Mouse (Mus musculus) thymus, adult 2 months (tissue): ENCODE results near the gene Fmnl2. TPM values are rescaled to one million over a fixed set of nuclear protein-coding genes. Genes with fewer than 3 reads are reported as not detected.

Experiments
- DNase-seq: peaks from one replicate; pipeline ENCODE4 v3.0.0; 2021
- H3K27ac ChIP-seq: fragments of 200-500 bp; 2 replicates; pipeline ENCODE4 v1.5.1; 2012; ENCODE audit warnings: low read length, control low read depth; ENCODE audit not compliant: control insufficient read depth, insufficient read depth
- H3K27me3 ChIP-seq: fragments of 200-500 bp; 2 replicates; pipeline ENCODE4 v1.6.1; 2012; ENCODE audit warnings: mild to moderate bottlenecking, low read length, moderate library complexity, mixed read lengths; ENCODE audit not compliant: control insufficient read depth, insufficient read depth
- H3K36me3 ChIP-seq: fragments of 200-500 bp; 2 replicates; pipeline ENCODE4 v1.6.1; 2012; ENCODE audit warnings: mild to moderate bottlenecking, low read length, moderate library complexity; ENCODE audit not compliant: control insufficient read depth, insufficient read depth
- H3K4me1 ChIP-seq: fragments of 200-500 bp; replicated peaks from 2 replicates; pipeline ENCODE4 v1.6.1; 2012; ENCODE audit warnings: low read length; ENCODE audit not compliant: control insufficient read depth, insufficient read depth
- H3K4me3 ChIP-seq: fragments of 200-500 bp; 2 replicates; pipeline ENCODE4 v1.5.1; 2012; ENCODE audit warnings: mild to moderate bottlenecking, low read length, control low read depth, moderate library complexity; ENCODE audit not compliant: control insufficient read depth, insufficient read depth
- CTCF ChIP-seq: fragments of 200-500 bp; IDR thresholded peaks from 2 replicates; pipeline ENCODE4 v1.5.1; 2012; ENCODE audit warnings: mild to moderate bottlenecking, control low read depth, low read length, moderate library complexity, borderline replicate concordance; ENCODE audit not compliant: control insufficient read depth, poor library complexity, insufficient read depth; ENCODE audit errors: extremely low read depth
- POLR2A ChIP-seq: fragments of 200-500 bp; IDR thresholded peaks from 2 replicates; pipeline ENCODE4 v1.6.1; 2012; ENCODE audit warnings: mild to moderate bottlenecking, low read length, control low read depth, moderate library complexity; ENCODE audit not compliant: control insufficient read depth, poor library complexity, insufficient read depth; ENCODE audit errors: extremely low read depth
- WGBS: fragments of 180-500 bp; shearing (Covaris S2); methylation state at CpG from one replicate; pipeline ENCODE4 v1.1.7; 2018; 5-methylcytosine and 5-hydroxymethylcytosine counted together
- polyA plus RNA-seq: library from polyadenylated mRNA; depleted of rRNA; stranded (reverse); fragments of >200 nt; gene quantifications from 2 replicates; pipeline ENCODE4 v1.2.3, GENCODE M21; 2012

Fmnl2 gene
- polyA plus RNA-seq, 1 experiment = 5.0 TPM

DNA sequence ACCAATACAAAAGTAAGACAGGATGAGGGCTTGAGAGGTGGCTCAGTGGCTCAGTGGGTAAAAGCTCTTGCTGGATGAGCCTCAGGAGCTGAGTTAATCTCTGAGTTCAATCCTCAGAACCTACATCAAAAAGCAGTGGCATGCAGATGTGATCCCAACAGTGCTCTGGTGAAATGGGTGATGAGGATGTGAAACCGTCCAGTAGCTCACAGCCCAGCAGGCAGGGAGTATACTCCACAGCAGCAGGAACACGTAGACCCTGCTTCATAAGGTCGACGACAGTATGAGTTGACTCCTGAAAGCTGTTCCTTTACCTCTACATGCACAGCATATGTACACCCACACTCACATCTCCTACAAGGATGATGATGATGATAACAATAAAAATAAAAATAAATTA, 27.1 kb upstream of the Fmnl2 start:
- DNase-seq = no peak
- peaks cover 11% of the 10 kb centered on the region for H3K4me1 ChIP-seq
- WGBS = 85% methylated on average over 4 of the region's 4 CpGs
- no peak overlapping the region for H3K4me3 ChIP-seq
- no peaks in the 10 kb centered on the region for H3K36me3 ChIP-seq
- H3K27me3 ChIP-seq = no peaks in the 10 kb centered on the region
- no peak overlapping the region for H3K27ac ChIP-seq
- no peak for TF ChIP-seq POLR2A
- no peak for TF ChIP-seq CTCF

DNA sequence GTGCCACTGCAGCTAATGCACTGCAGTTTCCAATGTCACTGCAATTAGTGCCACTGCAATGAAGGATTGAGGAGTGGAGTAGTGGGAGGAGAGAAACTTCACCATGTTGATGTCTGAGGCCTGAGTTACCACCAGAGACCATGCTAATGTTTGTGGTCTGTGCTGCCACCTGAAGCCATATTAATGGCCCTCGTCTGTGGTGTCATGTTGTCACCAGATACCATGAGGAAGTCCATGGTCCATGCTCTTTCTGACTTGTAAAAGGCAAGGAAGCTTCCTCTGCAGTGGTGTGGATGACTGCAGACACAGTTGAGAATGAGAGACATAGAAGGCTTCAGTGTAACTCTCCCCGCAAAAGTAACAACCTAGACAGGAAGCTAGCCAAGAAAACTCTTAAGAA, 26.1 kb upstream of the Fmnl2 start:
- no peak for DNase-seq
- H3K4me3 ChIP-seq = no peak overlapping the region
- 74% methylated on average over 2 of the region's 2 CpGs for WGBS
- no peaks in the 10 kb centered on the region for H3K36me3 ChIP-seq
- H3K27ac ChIP-seq = no peak overlapping the region
- TF ChIP-seq CTCF (no peak), POLR2A (no peak)
- H3K27me3 ChIP-seq = no peaks in the 10 kb centered on the region
- H3K4me1 ChIP-seq = peaks cover 7% of the 10 kb centered on the region

DNA sequence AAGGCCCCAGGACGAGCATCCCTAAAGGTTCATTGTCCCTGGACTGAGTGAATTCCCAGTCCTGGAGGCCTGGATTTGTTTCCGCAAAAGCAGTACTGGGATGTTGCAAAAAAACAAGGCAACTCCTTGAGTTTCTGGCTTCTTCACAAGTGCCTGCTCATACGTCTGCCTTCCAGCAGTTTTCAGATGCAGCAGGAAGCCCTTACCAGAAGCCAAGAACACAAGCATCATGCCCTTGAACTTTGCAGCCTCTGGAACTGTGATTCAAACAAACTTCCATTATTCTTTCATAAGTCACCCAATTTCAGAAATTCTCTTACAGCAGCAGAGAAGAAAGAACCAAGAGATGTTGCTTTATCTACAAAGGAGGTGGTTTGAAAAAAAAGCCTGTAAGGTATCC, 21.9 kb upstream of the Fmnl2 start:
- H3K27ac ChIP-seq = no peak overlapping the region
- no peak overlapping the region for H3K4me3 ChIP-seq
- TF ChIP-seq CTCF (no peak), POLR2A (no peak)
- WGBS = 96% methylated on average over 3 of the region's 3 CpGs
- no peak for DNase-seq
- no peaks in the 10 kb centered on the region for H3K36me3 ChIP-seq
- no peaks in the 10 kb centered on the region for H3K27me3 ChIP-seq
- H3K4me1 ChIP-seq = 0 out of 2 replicates have a peak, but pooled peaks cover 2% of the 10 kb centered on the region

DNA sequence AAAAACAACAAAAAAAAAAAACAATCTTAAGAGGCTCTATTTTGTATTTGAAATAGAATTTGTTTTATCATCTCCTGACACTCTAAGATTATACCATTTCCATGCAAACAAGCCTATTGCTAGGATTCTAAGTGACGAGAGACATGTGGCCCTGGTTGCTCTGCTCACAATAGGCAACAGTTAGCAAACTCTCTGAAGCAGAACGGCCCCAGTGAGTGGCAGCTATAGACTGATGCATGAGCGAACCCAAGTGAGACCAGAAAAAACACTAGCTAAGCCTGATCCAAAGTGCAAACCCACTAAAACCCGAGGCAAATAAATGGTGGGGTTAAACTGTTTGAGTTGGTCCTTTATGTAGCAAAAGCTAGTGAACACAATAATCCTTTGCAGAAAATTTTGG, 18.6 kb upstream of the Fmnl2 start:
- Histone ChIP-seq H3K27me3 (no peaks in the 10 kb centered on the region), H3K36me3 (no peaks in the 10 kb centered on the region), H3K4me3 (no peak overlapping the region), H3K27ac (no peak overlapping the region), H3K4me1 (no peaks in the 10 kb centered on the region)
- WGBS = 92% methylated on average over 4 of the region's 4 CpGs
- no peak for DNase-seq
- TF ChIP-seq CTCF (no peak), POLR2A (no peak)

DNA sequence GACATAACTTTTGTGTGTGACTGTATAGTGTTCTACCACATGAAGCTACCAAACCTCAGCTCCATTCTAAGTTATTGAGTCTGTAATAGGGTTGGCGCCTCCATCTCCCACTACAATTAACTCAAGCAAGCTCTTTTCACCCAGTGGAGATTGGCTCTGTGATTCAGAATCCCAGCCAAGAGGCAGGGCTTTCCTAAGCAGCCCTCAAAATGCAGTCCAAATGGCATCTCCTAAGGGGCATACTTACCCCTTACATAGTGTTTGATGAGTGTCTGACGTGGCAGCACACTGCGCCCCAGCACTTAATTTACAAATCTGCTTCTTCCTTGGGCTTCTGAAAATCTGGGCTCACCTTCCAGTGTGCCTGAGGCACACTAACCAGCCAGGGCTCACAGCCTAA, 17.8 kb upstream of the Fmnl2 start:
- no peaks in the 10 kb centered on the region for H3K36me3 ChIP-seq
- TF ChIP-seq POLR2A = no peak
- no peak for TF ChIP-seq CTCF
- H3K27ac ChIP-seq = no peak overlapping the region
- over 99% methylated on average over 3 of the region's 3 CpGs for WGBS
- H3K27me3 ChIP-seq = no peaks in the 10 kb centered on the region
- H3K4me3 ChIP-seq = no peak overlapping the region
- DNase-seq = no peak
- no peaks in the 10 kb centered on the region for H3K4me1 ChIP-seq

DNA sequence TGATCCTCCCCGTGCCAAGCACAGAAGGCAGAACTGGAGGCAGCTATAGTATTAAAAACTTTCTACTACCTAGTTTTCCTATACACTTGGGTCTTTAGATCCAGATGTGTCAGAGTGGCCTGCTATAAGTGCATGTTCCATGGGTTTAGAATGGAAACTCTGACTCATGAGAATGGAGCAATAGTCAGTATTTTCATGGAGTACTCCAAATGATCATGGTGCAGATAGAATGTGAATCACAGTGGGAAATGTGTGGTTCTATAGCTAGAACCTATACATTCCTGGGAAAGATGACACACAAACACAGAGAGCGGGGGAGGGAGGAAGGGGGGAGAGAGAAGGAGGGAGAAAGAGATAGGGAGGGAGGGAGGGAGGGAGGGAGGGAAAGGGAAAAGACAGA, 13.8 kb upstream of the Fmnl2 start:
- H3K36me3 ChIP-seq = no peaks in the 10 kb centered on the region
- H3K27ac ChIP-seq = no peak overlapping the region
- WGBS = 95% methylated on average over 2 of the region's 2 CpGs
- no peaks in the 10 kb centered on the region for H3K4me1 ChIP-seq
- no peak overlapping the region for H3K4me3 ChIP-seq
- TF ChIP-seq CTCF = no peak
- TF ChIP-seq POLR2A = no peak
- no peaks in the 10 kb centered on the region for H3K27me3 ChIP-seq
- no peak for DNase-seq

DNA sequence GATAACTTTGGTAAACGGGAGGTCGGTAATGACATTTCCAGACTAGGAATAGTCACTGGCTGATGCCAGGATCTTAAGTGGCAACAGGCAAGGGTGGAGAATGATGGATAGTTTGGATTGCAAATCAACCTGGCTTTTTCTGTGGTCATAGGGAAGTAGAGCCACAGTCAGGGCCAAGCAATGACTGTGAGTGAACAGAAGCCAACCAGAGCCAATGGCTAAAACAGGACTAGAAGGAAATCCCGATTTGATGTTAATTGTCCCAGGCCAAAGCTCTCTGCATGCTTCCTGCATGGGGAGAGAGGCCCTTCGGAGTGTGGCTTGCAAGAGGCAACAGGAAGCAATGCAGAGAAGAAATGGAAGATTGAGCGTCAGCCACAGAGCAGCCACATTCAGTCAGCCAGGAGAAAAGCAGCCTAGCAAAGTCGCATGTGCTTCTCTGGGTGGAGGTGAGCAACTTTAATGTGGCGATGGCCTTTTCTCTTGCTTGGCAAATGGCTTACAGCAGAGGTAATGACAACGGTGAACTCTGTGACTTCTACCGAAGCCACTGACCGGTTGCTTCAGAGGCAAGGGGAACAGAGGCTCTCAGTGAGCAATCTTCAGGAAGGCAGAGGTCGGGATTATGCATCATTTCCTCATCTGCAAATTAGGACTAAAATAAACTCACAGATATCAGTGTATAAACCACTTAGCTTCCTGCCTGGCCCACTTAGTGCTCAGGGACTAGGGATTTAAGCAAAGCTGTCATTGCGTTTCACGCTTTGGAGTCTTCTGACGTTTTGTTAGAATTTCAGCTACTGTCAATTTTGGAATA, 12.5 kb upstream of the Fmnl2 start:
- 37% methylated on average over 14 of the region's 14 CpGs for WGBS
- Histone ChIP-seq H3K4me3 (no peak overlapping the region), H3K27ac (no peak overlapping the region), H3K36me3 (no peaks in the 10 kb centered on the region), H3K4me1 (no peaks in the 10 kb centered on the region), H3K27me3 (no peaks in the 10 kb centered on the region)
- DNase-seq = no peak
- no peak for TF ChIP-seq CTCF
- no peak for TF ChIP-seq POLR2A
